Mouse (Mus musculus) embryonic facial prominence, embryonic 13.5 days (tissue): ENCODE results near the gene Krtdap. TPM values are rescaled to one million over a fixed set of nuclear protein-coding genes. Genes with fewer than 3 reads are reported as not detected.

Experiments
- ATAC-seq: fragments of 200-750 bp; cut with Nextera tagmentation; 2 replicates; pipeline ENCODE4 v1.8.0; 2017; ENCODE audit warnings: low read depth; ENCODE audit not compliant: insufficient number of reproducible peaks, insufficient read depth, low FRiP score, low TSS enrichment
- H3K27ac ChIP-seq: fragments of 300-500 bp; sonication (generic); 2 replicates; pipeline ENCODE4 v1.5.1; 2015; ENCODE audit warnings: moderate library complexity, mild to moderate bottlenecking, inconsistent platforms
- H3K27me3 ChIP-seq: fragments of 300-500 bp; sonication (generic); 2 replicates; pipeline ENCODE4 v1.6.1; 2015; ENCODE audit warnings: mild to moderate bottlenecking, inconsistent platforms
- H3K36me3 ChIP-seq: fragments of 300-500 bp; sonication (generic); 2 replicates; pipeline ENCODE4 v1.6.1; 2015; ENCODE audit warnings: mild to moderate bottlenecking, inconsistent platforms
- H3K4me1 ChIP-seq: fragments of 300-500 bp; sonication (generic); 2 replicates; pipeline ENCODE4 v1.6.1; 2015; ENCODE audit warnings: inconsistent platforms
- H3K4me2 ChIP-seq: fragments of 300-500 bp; sonication (generic); 2 replicates; pipeline ENCODE4 v1.6.1; 2015; ENCODE audit warnings: moderate library complexity, mild to moderate bottlenecking, inconsistent platforms
- H3K4me3 ChIP-seq: fragments of 300-500 bp; sonication (generic); 2 replicates; pipeline ENCODE4 v1.5.1; 2015; ENCODE audit warnings: mild to moderate bottlenecking, inconsistent platforms
- H3K9ac ChIP-seq: fragments of 300-500 bp; sonication (generic); 2 replicates; pipeline ENCODE4 v1.6.1; 2015; ENCODE audit warnings: mild to moderate bottlenecking, inconsistent platforms
- H3K9me3 ChIP-seq: fragments of 300-500 bp; sonication (generic); 2 replicates; pipeline ENCODE4 v1.6.1; 2016; ENCODE audit warnings: inconsistent platforms
- WGBS: fragments of 180-500 bp; shearing (Covaris S2); methylation state at CpG from one replicate; pipeline ENCODE4 v1.1.7; 2015; ENCODE audit warnings: mixed read lengths; 5-methylcytosine and 5-hydroxymethylcytosine counted together
- polyA plus RNA-seq: library from polyadenylated mRNA; unstranded; fragments of >200 nt; fragmentation: Nextera tagmentation; extraction: Ambion mirVana; gene quantifications from 2 replicates; pipeline ENCODE4 v1.2.1, GENCODE M21; 2015

The Krtdap gene
- polyA plus RNA-seq, 1 experiment from 2014 or later, result 127 TPM

GRCm38 (mm10) chr7:30763456-30763855, 24.2 kb upstream of the Krtdap start, which contains the start of gene Dmkn:
TSS of gene Dmkn (plus strand) at chr7:30763756.
- no peaks in the 10 kb centered on the region for H3K36me3 ChIP-seq
- 38% methylated on average over 5 of the region's 5 CpGs for WGBS
- H3K4me3 ChIP-seq, result no peak within 1 kb of the TSS
- no peak for ATAC-seq
- H3K9ac ChIP-seq, result no peak within 1 kb of the TSS
- no peaks in the 10 kb centered on the region for H3K9me3 ChIP-seq
- H3K4me1 ChIP-seq, result no peaks in the 10 kb centered on the region
- peaks cover 17% of the 10 kb centered on the region for H3K27me3 ChIP-seq
- H3K27ac ChIP-seq, result no peak within 1 kb of the TSS
- no peak within 1 kb of the TSS for H3K4me2 ChIP-seq

DNA sequence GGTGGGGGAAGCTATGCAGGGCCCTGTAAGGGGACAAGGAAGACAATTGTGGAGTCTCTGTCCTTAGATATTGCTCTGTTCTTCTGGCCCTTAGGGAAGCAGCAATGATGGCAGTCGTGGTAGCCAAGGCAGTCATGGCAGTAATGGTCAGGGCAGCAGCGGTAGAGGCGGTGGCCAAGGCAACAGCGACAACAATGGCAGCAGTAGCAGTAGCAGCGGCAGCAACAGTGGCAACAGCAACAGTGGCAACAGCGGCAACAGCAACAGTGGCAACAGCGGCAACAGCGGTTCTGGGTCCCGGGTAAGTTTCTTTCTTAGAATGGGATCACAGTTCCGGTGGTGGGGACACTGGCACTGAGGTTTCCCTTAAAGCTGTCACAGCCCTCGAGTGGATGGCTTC, 22.5 kb upstream of the Krtdap start:
- no peaks in the 10 kb centered on the region for H3K9me3 ChIP-seq
- no peaks in the 10 kb centered on the region for H3K36me3 ChIP-seq
- no peak overlapping the region for H3K4me3 ChIP-seq
- WGBS, result 36% methylated on average over 11 of the region's 11 CpGs
- H3K27ac ChIP-seq, result no peak overlapping the region
- no peak overlapping the region for H3K9ac ChIP-seq
- peak overlapping the region; percentile 14; the same call in 1 of the 2 replicates for H3K4me2 ChIP-seq
- peaks cover 31% of the 10 kb centered on the region for H3K27me3 ChIP-seq
- no peaks in the 10 kb centered on the region for H3K4me1 ChIP-seq
- no peak for ATAC-seq

DNA sequence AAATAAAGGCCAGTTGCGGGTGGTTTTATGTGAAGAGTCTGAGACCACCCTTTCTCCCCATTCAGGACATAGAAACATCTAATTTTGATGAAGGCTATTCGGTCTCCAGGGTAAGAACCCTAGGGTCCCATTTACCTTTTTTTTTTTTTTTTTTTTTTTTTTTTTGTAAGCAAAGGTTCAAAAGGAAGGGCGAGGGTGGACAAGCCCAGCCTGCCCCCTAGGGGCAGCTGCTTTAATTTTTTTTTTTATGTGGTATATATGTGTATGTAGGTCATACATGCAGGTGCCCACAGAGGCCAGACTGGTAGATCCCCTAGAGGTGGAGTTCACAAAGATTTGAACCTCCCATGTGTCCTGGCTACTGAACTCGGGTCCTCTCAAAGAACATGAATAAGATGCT, 21.3 kb upstream of the Krtdap start:
- Histone ChIP-seq H3K4me1 (no peaks in the 10 kb centered on the region), H3K4me3 (no peak overlapping the region), H3K36me3 (no peaks in the 10 kb centered on the region), H3K27me3 (peaks cover 31% of the 10 kb centered on the region), H3K9ac (no peak overlapping the region), H3K4me2 (no peak overlapping the region), H3K9me3 (no peaks in the 10 kb centered on the region), H3K27ac (no peak overlapping the region)
- no peak for ATAC-seq
- 83% methylated on average over 4 of the region's 4 CpGs for WGBS

- peaks cover 2% of the 10 kb centered on the region; the same call in 1 of the 2 replicates for H3K9me3 ChIP-seq
- peaks cover 29% of the 10 kb centered on the region for H3K27me3 ChIP-seq
- H3K9ac ChIP-seq, result no peak overlapping the region
- ATAC-seq, result no peak
- no peaks in the 10 kb centered on the region for H3K36me3 ChIP-seq
- H3K4me3 ChIP-seq, result no peak overlapping the region
- H3K4me1 ChIP-seq, result no peaks in the 10 kb centered on the region
- no peak overlapping the region for H3K4me2 ChIP-seq
- no peak overlapping the region for H3K27ac ChIP-seq
- WGBS, result 27% methylated on average over 9 of the region's 9 CpGs
Observed at GRCm38 (mm10) chr7:30769236-30769635, 18.5 kb upstream of the Krtdap start.

DNA sequence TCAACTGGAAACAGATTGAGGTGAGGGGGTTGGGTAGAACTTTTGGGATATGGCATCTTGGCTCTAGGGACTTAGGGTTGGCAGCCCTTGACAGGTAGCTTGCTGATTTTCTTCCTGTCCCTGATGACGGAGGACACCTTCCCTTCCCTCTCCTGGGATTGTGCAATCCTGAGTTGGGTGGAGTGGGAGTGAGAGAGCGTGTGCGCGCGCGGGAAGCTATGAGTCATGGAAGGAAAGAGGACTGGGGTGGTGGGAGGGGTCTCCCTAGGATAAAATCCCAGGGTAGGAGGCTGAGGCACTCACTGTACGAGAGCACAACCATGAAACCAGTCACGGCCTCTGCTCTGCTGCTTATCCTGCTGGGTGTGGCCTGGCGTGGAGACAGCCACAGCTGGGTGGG, 11.6 kb upstream of the Krtdap start:
- no peak for ATAC-seq

GRCm38 (mm10) chr7:30777081-30777579, 10.6 kb upstream of the Krtdap start:
- 51% methylated on average over 7 of the region's 7 CpGs for WGBS
- no peak for ATAC-seq
- H3K4me1 ChIP-seq, result no peaks in the 10 kb centered on the region
- H3K36me3 ChIP-seq, result no peaks in the 10 kb centered on the region
- H3K9me3 ChIP-seq, result peaks cover 2% of the 10 kb centered on the region; the same call in 1 of the 2 replicates
- H3K27ac ChIP-seq, result no peak overlapping the region
- H3K27me3 ChIP-seq, result no peaks in the 10 kb centered on the region
- H3K9ac ChIP-seq, result no peak overlapping the region
- H3K4me2 ChIP-seq, result no peak overlapping the region
- no peak overlapping the region for H3K4me3 ChIP-seq

More for the DNA sequence above, 11.6 kb upstream of the Krtdap start:
- no peaks in the 10 kb centered on the region for H3K27me3 ChIP-seq
- H3K36me3 ChIP-seq, result no peaks in the 10 kb centered on the region
- H3K4me1 ChIP-seq, result no peaks in the 10 kb centered on the region
- H3K4me2 ChIP-seq, result no peak overlapping the region
- no peak overlapping the region for H3K4me3 ChIP-seq
- no peak overlapping the region for H3K27ac ChIP-seq
- H3K9me3 ChIP-seq, result peaks cover 2% of the 10 kb centered on the region; the same call in 1 of the 2 replicates
- no peak overlapping the region for H3K9ac ChIP-seq
- WGBS, result 82% methylated on average over 9 of the region's 9 CpGs

- no peaks in the 10 kb centered on the region for H3K36me3 ChIP-seq
- 69% methylated on average over 1 of the region's 1 CpGs for WGBS
- no peak overlapping the region for H3K27ac ChIP-seq
- no peak overlapping the region for H3K4me2 ChIP-seq
- H3K9ac ChIP-seq, result no peak overlapping the region
- H3K4me3 ChIP-seq, result no peak overlapping the region
- no peaks in the 10 kb centered on the region for H3K4me1 ChIP-seq
- no peaks in the 10 kb centered on the region for H3K27me3 ChIP-seq
- ATAC-seq, result no peak
- peaks cover under 1% of the 10 kb centered on the region; the same call in 1 of the 2 replicates for H3K9me3 ChIP-seq
Observed at GRCm38 (mm10) chr7:30777911-30778310, 9.8 kb upstream of the Krtdap start.

DNA sequence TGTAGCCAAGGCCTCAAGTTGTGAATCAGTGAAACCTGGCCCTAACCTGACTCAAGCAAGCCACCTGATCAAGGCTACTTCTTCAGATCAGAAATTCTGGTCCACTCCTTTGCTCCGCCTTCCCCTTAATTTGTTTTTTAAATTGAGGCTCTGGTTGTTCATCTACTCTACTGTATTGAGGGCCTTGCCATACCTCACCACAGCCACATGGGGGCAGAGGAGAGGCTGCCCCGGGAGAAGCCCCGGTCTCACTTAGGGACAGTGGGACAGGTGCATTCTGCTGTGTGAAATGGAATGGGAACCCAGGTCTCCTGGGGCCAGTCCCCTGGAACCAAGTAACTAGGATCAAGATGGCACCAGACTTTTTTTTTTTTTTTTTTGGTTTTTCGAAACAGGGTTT, 5.9 kb upstream of the Krtdap start:
- Histone ChIP-seq H3K4me2 (no peak overlapping the region), H3K9ac (no peak overlapping the region), H3K4me3 (no peak overlapping the region), H3K9me3 (no peaks in the 10 kb centered on the region), H3K4me1 (peaks cover 7% of the 10 kb centered on the region; the same call in 1 of the 2 replicates), H3K36me3 (no peaks in the 10 kb centered on the region), H3K27me3 (no peaks in the 10 kb centered on the region), H3K27ac (no peak overlapping the region)
- 76% methylated on average over 4 of the region's 4 CpGs for WGBS
- no peak for ATAC-seq

DNA sequence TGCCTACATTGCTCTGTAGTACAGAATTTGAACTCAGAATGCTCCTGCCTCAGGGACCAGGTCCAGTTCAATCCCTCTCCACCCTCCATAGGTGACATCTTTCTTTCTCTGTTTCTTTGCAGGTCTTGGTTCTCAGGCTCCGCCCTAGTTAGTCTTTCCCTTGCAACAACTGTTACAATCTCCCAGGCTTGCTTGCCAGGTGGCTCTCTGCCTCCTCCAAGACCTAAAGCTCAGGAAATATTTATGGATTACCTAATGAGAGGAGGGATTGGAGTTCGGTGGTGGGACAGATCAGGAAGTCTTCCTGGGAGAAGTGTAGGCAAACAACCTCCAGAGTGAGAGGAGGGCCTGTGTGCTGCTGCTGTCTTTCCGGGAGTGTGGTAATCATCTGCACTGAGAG, 5.0 kb upstream of the Krtdap start:
- Histone ChIP-seq H3K4me2 (no peak overlapping the region), H3K27ac (no peak overlapping the region), H3K36me3 (no peaks in the 10 kb centered on the region), H3K4me3 (no peak overlapping the region), H3K9me3 (no peaks in the 10 kb centered on the region), H3K4me1 (peaks cover 10% of the 10 kb centered on the region; the same call in 1 of the 2 replicates), H3K27me3 (peaks cover 3% of the 10 kb centered on the region; the same call in 1 of the 2 replicates), H3K9ac (no peak overlapping the region)
- 73% methylated on average over 3 of the region's 3 CpGs for WGBS
- no peak for ATAC-seq

DNA sequence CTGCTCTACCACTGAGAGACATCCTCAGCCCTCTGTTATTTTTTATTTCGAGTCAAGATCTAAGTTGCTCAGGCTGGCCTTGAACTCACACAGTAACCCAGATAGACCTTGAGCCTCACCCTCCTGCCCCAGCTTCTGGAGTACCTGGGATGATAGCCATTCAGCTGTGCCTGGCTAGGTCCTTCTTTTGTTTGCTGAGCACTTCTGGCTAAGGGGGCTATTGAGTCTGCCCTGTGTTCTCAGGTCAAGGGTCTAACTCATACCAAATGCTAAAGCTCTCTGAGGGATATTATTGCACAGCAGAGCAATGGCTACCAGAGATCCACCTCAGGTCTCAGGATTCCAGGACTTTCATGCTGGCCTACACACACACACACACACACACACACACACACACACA, 2.5 kb upstream of the Krtdap start:
- 79% methylated on average over 1 of the region's 1 CpGs for WGBS
- Histone ChIP-seq H3K27me3 (peaks cover 10% of the 10 kb centered on the region), H3K4me2 (no peak overlapping the region), H3K4me1 (peaks cover 10% of the 10 kb centered on the region; the same call in 1 of the 2 replicates), H3K27ac (no peak overlapping the region), H3K36me3 (no peaks in the 10 kb centered on the region), H3K4me3 (no peak overlapping the region), H3K9ac (no peak overlapping the region), H3K9me3 (no peaks in the 10 kb centered on the region)
- no peak for ATAC-seq

DNA sequence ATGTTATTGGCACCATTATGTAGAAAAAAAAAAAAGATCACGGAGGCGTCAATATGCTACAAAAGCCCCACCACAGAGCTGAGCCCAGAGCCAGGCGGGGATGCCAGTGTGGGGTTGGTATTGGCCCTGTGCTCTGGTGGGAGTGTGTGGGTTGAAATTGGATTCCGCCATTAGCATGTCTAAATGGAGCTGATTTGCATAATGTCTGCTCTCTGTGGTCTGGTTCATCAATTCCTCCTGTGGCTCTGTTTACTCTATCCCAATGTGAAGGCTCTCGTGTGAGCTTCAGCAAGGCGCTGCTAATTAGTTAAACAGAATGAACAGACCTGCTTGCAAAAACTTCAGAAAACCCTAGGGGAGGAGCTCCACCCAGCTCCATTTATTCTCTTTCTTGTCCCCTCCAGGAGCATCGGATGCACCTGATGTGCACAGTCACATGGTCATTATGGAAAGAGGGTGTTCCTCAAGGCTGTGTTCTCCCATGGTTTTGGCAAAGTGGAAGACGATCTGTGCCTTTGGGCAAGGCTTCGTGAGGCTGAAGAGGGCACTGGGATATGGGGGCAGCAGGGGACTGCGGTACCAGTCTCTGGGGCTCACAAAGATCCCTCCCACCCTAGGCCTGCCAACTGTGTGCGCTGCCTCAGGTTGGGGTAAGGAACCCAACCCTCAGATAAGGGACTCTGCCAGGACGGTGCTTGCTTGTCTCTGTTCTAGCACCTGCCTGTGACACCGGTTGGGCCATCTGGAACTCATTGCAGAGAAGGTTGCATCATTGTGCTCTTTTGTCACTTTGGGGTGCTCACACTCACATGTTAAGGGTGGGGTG, 1.8 kb upstream of the Krtdap start:
- H3K36me3 ChIP-seq, result no peaks in the 10 kb centered on the region
- H3K4me2 ChIP-seq, result no peak overlapping the region
- H3K27ac ChIP-seq, result no peak overlapping the region
- H3K9ac ChIP-seq, result no peak overlapping the region
- H3K9me3 ChIP-seq, result no peaks in the 10 kb centered on the region
- peaks cover 13% of the 10 kb centered on the region for H3K27me3 ChIP-seq
- ATAC-seq, result no peak
- no peak overlapping the region for H3K4me3 ChIP-seq
- H3K4me1 ChIP-seq, result peaks cover 10% of the 10 kb centered on the region; the same call in 1 of the 2 replicates
- WGBS, result 61% methylated on average over 13 of the region's 13 CpGs

- peaks cover 10% of the 10 kb centered on the region; the same call in 1 of the 2 replicates for H3K4me1 ChIP-seq
- H3K27ac ChIP-seq, result no peak overlapping the region
- WGBS, result 76% methylated on average over 10 of the region's 10 CpGs
- no peaks in the 10 kb centered on the region for H3K36me3 ChIP-seq
- ATAC-seq, result no peak
- H3K27me3 ChIP-seq, result peaks cover 13% of the 10 kb centered on the region
- H3K9ac ChIP-seq, result no peak overlapping the region
- H3K4me3 ChIP-seq, result no peak overlapping the region
- H3K9me3 ChIP-seq, result no peaks in the 10 kb centered on the region
- H3K4me2 ChIP-seq, result no peak overlapping the region
Observed at GRCm38 (mm10) chr7:30790141-30790540, 2.4 kb downstream of the Krtdap start.
